Mouse (Mus musculus) adipocyte (in vitro differentiated cells): ENCODE data around the gene Tsc22d4.
A peak's percentile ranks its signal among the peaks of the same experiment; 100 is the strongest.
"Not testable (repeated sequence)": the region's sequence is repeated elsewhere in the genome, so short reads cannot be mapped to it uniquely, and the experiment has no call there.

Experiments
- DNase-seq: peaks from one replicate; pipeline ENCODE4 v3.0.0-alpha.2; 2016; ENCODE audit warnings: low spot score

The Tsc22d4 gene

GRCm38 (mm10) chr5:137741023-137741931, 4.3 kb upstream of the Tsc22d4 start, which contains the start of gene Nyap1:
TSS of gene Nyap1 (minus strand) at chr5:137741607.
- peak; percentile 32 for DNase-seq

DNA sequence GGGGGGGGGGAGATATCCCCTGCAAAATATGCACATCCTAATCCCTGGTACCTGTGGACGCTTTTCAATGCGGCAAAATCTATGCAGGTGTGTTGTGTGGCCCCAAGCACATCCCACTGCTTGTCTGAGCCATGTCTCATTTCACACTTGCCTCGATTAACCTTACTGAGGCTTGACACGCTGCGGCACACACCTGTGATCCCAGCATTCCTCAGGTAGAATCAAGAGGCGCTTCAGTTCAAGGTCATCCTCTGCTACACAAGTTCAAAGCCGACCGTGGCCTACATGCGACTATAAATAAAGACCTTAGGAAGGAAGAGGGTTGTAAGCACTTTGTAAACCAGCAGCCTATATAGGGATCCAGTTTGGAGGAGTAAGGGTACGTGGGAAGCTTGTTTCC, 3.5 kb upstream of the Tsc22d4 start:
- no peak for DNase-seq

- DNase-seq, result no peak
Observed at GRCm38 (mm10) chr5:137742836-137743235, 2.7 kb upstream of the Tsc22d4 start.

DNA sequence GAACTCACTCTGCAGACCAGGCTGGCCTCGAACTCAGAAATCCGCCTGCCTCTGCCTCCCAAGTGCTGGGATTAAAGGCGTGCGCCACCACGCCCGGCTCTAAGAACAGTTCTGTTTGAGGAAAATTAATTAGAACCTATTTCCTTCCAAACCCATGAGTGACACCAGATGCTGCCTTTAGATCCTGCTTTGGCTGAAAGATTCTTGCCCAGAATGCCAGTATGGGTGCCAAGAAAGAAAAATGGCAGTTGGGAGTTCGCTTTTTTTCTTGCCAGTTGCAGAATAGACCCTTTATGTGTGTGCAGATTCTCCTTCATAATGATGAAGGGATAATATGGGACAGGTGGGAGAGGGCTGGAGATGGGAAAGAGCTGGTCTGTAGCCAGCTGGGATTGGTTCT, 1.3 kb upstream of the Tsc22d4 start:
- DNase-seq, result no peak

- peak; percentile 65 for DNase-seq
Observed at GRCm38 (mm10) chr5:137746282-137746850, 836 bp downstream of the Tsc22d4 start.

DNA sequence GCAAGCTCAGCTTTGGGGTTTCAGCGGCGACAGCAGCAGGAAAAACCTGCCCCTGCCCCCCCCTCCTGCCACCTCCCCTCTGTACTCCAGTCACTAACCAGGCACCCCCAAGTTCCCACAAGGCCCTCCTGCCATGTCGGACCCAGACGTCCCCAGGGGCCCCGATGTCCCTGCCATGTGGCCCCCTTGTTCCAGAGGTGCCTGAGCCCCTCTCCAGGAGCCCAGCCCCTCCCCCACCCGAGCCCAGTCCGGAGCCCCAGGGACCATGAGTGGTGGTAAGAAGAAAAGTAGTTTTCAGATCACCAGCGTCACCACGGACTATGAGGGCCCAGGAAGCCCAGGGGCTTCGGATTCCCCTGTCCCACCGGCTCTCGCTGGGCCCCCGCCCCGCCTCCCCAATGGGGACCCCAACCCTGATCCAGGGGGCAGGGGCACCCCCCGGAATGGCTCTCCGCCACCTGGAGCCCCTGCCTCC, 1.4 kb downstream of the Tsc22d4 start:
- DNase-seq, result no peak

- peak; percentile 35 for DNase-seq
Observed at GRCm38 (mm10) chr5:137747326-137747961, 1.9 kb downstream of the Tsc22d4 start.

DNA sequence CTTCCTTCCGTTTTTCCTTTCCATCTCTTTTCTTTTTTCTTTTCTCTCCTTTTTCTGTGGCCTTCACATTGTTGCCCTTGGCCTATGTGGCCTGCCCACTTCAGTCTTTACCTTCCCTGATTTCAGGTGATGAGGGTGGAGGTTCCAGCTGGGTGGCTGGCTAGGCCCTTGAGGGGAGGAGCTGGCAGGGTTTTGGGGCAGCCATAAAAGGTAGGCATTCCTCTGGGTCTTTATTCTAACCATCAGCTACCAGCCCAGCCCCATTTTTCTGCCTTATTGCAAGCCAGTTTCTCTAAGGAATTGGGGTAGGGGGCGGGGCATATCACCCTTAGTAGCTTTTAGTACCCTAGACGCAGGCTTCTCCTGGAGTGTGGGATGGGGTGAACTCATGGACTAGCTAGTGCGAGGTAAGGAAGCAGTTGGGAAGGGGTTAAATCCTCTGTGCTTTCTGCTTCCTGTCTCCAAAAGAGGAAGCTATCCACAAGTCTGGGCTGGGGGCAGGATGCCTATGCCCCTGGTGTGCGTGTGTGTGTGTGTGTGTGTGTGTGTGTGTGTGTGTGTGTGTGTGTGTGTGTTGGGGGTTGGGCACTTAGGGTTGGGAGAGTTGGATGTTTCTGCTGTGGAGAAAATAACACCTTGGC, 2.7 kb downstream of the Tsc22d4 start:
- no peak for DNase-seq

- no peak for DNase-seq
Observed at GRCm38 (mm10) chr5:137749196-137749836, 3.8 kb downstream of the Tsc22d4 start.

GRCm38 (mm10) chr5:137750212-137750611, 4.7 kb downstream of the Tsc22d4 start:
- not testable (repeated sequence) for DNase-seq

DNA sequence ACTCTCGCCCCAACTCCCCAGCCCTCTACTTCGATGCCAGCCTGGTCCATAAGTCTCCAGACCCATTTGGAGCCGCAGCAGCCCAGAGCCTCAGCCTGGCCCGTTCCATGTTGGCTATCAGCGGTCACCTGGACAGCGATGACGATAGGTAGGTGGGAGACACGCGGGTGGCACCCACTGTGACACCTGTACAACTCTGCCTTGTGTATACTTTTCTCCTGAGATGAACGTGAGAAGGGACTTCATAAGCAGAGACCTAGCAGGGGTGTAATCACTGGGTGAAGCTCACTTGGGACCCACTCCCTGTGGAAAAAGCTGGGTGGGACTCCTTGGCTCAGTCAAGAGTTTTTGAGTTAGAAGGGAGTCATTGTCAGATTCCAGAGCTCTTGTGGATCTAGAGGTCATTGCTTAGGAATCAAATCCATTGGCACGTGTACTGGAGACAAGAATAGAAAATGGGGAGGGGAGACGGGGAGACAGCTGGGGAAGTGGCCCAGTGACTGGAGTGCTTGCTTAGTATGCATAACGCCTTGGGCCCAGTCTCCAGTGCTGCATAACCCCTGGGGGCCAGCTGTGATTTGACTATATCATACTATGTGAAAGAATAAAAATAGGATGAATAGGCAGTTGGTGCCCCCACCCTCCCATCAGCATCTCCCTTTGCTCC, 5.8 kb downstream of the Tsc22d4 start:
- no peak for DNase-seq

DNA sequence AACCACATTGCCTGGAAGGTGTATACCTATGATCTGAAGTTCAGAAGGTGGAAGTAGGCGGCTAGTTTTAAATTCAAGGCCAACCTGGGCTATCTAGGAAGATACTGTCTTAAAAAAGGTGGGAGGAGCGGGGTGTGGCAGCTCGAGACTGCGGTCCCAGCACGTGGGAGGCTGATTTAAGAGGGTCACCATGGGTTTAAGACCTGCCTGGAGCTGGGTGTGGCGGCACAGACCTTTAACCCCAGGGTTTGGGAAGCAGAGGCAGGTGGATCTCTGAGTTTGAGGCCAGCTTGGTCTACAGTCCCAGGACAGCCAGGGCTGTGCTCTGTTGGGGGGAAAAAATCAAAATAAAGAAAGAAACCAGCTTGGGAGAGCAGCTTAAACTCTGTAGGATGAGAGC, 6.5 kb downstream of the Tsc22d4 start:
- DNase-seq, result no peak

DNA sequence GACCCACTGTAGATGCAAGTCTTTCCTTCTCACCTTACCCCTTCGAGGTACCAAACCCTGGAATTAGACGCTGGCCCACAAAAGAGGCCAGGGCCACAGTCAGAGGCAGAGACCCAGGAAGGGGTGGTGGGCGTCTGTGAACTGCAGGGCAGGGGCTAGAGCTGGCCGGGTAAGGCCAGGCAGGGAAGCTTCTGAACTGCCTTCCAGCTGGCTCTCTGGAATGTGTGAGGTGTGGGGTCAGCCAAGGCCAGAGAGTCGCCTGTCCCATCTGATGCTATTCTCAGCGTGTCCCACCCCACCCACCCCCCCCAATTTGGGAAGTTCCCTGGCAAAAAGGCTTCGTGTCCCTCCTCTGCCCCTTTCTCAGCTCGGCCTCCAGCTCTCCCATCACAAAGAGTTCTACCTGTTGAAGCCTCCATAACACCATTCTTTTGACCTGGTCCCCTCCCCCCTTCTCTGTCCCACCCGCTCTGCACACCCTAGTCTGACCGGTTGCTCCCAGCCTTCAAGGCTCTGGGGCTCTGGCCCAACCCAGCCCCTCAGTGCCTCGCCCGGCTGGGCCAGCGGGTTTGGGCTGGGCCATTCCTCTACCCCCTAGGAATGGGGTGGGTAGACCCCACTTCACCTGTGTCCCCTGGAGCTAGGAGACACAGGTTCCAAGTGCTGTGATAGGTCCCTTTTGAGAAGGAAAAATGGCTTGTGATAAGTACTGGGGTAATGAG, 7.7 kb downstream of the Tsc22d4 start:
- no peak for DNase-seq

- peak; percentile 51 for DNase-seq
Observed at GRCm38 (mm10) chr5:137755425-137755824, 9.9 kb downstream of the Tsc22d4 start.

DNA sequence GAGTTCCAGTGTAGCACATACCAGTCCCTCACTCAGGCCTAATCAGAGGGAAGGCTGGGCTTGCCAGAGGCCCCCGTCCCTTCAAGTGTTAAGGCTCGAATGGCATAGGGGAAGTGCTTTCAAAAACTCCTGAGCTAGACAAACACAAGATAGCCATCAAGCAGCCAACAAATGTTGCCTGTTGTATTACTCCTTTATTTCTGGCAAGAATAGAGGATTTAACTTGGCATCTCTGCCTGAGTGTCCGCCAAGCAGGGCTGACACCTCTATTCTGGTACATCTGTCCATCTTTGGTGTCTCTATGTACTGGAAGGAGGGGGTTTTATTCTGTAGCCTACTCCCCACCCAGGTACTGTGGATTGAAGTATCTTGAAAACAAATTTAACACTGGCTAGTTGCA, 10.6 kb downstream of the Tsc22d4 start:
- DNase-seq, result no peak

DNA sequence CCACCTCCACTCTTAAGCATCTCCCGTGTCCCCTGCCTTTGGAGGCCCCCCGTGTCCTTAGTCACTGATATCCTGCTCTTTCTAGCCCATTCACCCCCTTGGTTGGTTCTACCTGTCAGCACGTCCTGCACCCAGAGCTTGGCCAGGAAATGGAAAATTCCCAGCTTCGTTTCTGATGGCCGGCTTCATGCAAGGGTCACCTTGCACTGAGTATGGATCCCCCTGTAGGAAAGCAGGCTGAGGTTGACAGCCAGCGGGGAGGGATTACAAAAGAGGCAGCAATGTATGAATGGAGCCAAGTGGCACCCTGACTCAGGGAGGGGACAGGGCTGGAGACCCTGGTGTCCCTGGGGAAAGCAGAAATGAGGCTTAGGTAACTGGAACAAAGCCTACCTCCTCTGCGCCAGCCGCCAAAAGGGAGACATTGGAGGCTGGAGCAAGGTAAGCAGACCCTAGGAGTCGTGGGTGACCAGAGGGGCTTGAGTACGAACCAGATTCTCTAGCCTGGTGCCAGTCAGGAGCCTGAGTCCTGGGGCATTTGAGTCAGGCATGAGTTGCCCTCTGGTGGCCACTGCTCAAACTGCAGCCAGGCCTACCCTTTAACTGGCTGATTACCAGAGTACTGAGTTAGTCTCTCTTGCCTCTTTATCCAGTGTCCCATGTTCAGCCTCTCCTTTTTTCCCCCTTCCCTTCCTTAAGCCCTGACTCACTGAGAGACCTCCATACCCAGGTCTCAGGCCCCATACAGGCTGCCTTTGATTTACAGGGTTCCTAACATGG, 11.5 kb downstream of the Tsc22d4 start:
- peak; percentile 92 for DNase-seq

DNA sequence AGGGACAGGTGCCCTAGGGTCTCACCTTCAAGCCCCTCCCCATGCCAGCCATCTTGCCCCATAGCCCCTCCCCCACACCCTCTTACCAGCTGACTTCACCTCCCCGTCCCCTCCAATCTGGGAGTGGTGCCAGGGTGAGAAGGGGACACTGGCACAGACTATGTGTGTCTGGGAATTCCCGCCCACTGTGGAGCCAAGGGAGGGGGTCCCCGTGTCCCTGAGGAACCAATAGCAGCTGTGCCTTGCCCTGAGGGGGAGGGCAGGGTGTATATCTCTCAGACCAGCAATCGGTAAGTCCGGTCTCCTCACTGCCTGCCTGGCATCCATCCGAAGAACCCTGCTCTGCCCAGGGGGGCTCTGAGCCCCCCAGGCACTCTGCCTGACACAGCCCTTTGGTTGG, 12.4 kb downstream of the Tsc22d4 start:
- no peak for DNase-seq

- no peak for DNase-seq
Observed at GRCm38 (mm10) chr5:137758921-137759534, 13.5 kb downstream of the Tsc22d4 start.

- DNase-seq, result peak; percentile 98
Observed at GRCm38 (mm10) chr5:137759971-137760412, 14.5 kb downstream of the Tsc22d4 start.
